Mouse (Mus musculus) forebrain, embryonic 12.5 days (tissue): Measurements from ENCODE around the gene Smg1. TPM values are rescaled to one million over a fixed set of nuclear protein-coding genes. Genes with fewer than 3 reads are reported as not detected.

Source experiments
- ATAC-seq: fragments of 200-750 bp; cut with Nextera tagmentation; 2 replicates; pipeline ENCODE4 v1.8.0; 2017; ENCODE audit warnings: moderate TSS enrichment; ENCODE audit not compliant: low FRiP score
- H3K27ac ChIP-seq: fragments of 300-500 bp; sonication (generic); 2 replicates; pipeline ENCODE4 v1.5.1; 2016; ENCODE audit warnings: mild to moderate bottlenecking
- H3K27me3 ChIP-seq: fragments of 300-500 bp; sonication (generic); 2 replicates; pipeline ENCODE4 v1.6.1; 2016; ENCODE audit warnings: mild to moderate bottlenecking
- H3K36me3 ChIP-seq: fragments of 300-500 bp; sonication (generic); replicated peaks from 2 replicates; pipeline ENCODE4 v1.6.1; 2016; ENCODE audit warnings: mild to moderate bottlenecking
- H3K4me1 ChIP-seq: fragments of 300-500 bp; sonication (generic); 2 replicates; pipeline ENCODE4 v1.6.1; 2016
- H3K4me2 ChIP-seq: fragments of 300-500 bp; sonication (generic); 2 replicates; pipeline ENCODE4 v1.6.1; 2016; ENCODE audit warnings: mild to moderate bottlenecking, moderate library complexity
- H3K4me3 ChIP-seq: fragments of 300-500 bp; sonication (generic); replicated peaks from 2 replicates; pipeline ENCODE4 v1.5.1; 2016; ENCODE audit warnings: mild to moderate bottlenecking
- H3K9ac ChIP-seq: fragments of 300-500 bp; sonication (generic); 2 replicates; pipeline ENCODE4 v1.6.1; 2016; ENCODE audit warnings: mild to moderate bottlenecking
- H3K9me3 ChIP-seq: fragments of 300-500 bp; sonication (generic); 2 replicates; pipeline ENCODE4 v1.6.1; 2016
- WGBS: fragments of 180-500 bp; shearing (Covaris S2); methylation state at CpG from one replicate; pipeline ENCODE4 v1.1.7; 2016; 5-methylcytosine and 5-hydroxymethylcytosine counted together
- polyA plus RNA-seq: library from polyadenylated mRNA; unstranded; fragments of >200 nt; fragmentation: Nextera tagmentation; extraction: Ambion mirVana; gene quantifications from 2 replicates; pipeline ENCODE4 v1.2.1, GENCODE M21; 2016

The Smg1 gene
- polyA plus RNA-seq, 1 experiment from 2014 or later, result 24.2 TPM

DNA sequence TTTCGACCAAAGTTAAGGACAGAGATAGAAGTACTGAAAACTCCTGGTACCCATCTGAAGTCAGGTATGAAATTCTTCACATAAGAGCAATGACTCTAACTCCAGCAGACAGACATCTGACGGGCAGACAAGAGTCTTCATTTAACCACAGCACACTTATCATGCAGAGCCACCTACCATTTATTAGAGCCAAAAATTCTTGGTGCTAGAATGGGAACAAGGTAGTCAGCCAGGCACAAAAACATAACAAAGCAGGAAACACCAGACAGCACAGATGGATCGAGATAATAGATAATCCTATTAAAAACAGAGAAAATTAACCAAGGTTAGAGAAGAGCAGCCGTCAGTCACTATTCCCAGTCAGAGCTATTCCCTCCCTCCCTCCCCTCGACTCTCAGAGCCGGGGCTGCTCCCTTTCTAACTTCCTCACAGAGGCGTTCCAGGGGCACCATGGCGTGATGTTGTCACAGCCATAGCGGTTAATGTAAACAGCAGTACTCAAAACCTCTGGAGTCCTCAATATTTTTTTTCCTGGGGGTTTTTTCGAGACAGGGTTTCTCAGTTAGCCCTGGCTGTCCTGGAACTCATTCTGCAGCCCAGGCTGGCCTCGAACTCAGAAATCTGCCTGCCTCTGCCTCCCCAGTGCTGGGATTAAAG, 117.1 kb downstream of the Smg1 start:
- Histone ChIP-seq H3K9me3 (no peaks in the 10 kb centered on the region), H3K4me1 (peaks cover 28% of the 10 kb centered on the region), H3K9ac (no peak overlapping the region), H3K4me3 (peak overlapping the region; percentile 2; the same call in 1 of the 2 replicates), H3K27me3 (no peaks in the 10 kb centered on the region), H3K36me3 (peaks cover 38% of the 10 kb centered on the region), H3K27ac (no peak overlapping the region), H3K4me2 (peak overlapping the region; percentile 69)
- ATAC-seq, result no peak
- WGBS, result 74% methylated on average over 11 of the region's 11 CpGs

DNA sequence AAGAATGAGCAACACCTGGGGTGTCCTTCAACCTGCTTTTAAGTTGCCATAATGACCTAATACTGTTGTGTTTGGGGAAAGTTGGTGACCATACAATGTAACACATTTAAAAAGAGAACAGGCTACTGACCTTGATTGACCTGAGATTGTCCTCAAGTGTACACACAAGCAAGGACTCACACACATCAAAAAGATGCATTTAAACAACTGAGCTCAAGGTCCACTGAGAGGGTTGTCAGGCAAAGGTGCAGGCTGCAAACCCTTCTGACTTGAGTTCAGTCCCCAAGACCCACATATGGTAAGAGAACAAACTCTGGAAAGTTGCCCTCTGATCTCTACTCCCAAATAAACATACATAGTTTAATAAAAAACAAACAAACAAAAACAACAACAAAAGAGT, 117.7 kb downstream of the Smg1 start:
- peaks cover 44% of the 10 kb centered on the region for H3K36me3 ChIP-seq
- peaks cover 28% of the 10 kb centered on the region for H3K4me1 ChIP-seq
- no peak overlapping the region for H3K4me3 ChIP-seq
- ATAC-seq, result no peak
- H3K27me3 ChIP-seq, result no peaks in the 10 kb centered on the region
- H3K27ac ChIP-seq, result no peak overlapping the region
- H3K4me2 ChIP-seq, result no peak overlapping the region
- no peaks in the 10 kb centered on the region for H3K9me3 ChIP-seq
- no peak overlapping the region for H3K9ac ChIP-seq

DNA sequence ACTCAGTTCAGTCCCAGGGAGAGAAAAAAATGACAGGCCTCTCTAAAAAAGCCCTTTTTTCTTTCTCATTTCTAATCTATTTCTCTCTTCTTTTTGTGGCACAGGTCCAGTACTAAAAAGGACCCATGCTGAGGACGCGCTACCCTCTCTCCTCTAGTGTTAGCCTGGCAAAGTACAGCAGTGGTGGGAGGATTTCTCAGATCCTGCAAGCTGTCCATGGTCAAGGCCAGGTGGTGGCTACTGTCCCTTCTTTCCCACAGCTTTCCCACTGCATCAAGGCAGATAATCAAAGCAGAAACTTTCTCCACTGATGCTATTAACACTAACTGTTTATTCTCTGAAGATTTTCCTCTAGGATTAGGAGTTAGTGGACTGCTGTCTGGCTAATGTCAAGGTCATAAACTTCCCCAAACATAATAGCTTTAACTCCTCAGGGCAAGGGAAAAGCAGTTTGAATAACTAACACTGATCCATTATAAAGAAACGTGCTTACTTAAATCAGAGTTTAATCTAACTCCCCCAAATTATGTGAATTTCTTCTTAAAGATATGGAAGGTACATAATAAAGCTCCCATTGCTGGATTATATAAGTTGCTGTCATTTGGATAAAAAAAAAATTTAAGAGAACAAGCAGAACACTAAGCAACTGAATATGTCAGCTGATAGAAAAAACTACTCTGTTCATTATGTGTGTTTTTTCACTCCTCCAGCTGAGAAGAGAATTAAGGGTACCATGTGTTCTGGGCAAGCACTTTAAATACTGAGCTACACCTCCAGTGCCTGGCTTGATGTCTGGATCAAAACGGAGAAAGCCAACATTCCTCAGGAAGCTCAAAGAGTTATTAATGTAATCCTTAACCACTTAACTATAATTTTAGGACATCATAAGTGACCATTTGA, 119.7 kb downstream of the Smg1 start:
- ATAC-seq, result no peak
- 93% methylated on average over 4 of the region's 4 CpGs for WGBS

DNA sequence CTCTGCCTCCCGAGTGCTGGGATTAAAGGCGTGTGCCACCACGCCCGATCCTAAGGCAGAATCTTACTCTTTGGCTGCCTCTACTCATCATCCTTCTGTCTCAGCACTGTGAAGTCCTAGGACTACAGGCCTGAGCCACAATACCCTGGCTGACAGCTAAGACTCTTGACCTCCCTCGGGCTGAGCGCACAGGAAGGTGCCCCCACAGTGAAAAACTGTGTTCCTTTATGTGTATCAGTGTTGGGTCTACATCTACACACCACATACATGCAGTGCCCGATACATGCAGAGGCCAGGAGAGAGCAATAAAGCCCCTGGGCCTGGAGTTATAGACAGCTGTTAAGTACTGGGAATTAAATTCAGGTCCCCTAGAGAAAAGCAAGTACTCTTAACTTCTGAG, 121.2 kb downstream of the Smg1 start:
- Histone ChIP-seq H3K27me3 (no peaks in the 10 kb centered on the region), H3K4me3 (no peak overlapping the region), H3K9me3 (no peaks in the 10 kb centered on the region), H3K9ac (no peak overlapping the region), H3K27ac (no peak overlapping the region), H3K4me1 (peaks cover 17% of the 10 kb centered on the region), H3K36me3 (peaks cover 72% of the 10 kb centered on the region), H3K4me2 (no peak overlapping the region)
- no peak for ATAC-seq
- whole genome bisulfite sequencing, result 96% methylated on average over 7 of the region's 7 CpGs

More for the DNA sequence above, 119.7 kb downstream of the Smg1 start:
- H3K27ac ChIP-seq, result no peak overlapping the region
- no peak overlapping the region for H3K9ac ChIP-seq
- no peak overlapping the region for H3K4me3 ChIP-seq
- no peaks in the 10 kb centered on the region for H3K27me3 ChIP-seq
- H3K36me3 ChIP-seq, result peaks cover 64% of the 10 kb centered on the region
- H3K4me2 ChIP-seq, result no peak overlapping the region
- peaks cover 28% of the 10 kb centered on the region for H3K4me1 ChIP-seq
- H3K9me3 ChIP-seq, result no peaks in the 10 kb centered on the region

DNA sequence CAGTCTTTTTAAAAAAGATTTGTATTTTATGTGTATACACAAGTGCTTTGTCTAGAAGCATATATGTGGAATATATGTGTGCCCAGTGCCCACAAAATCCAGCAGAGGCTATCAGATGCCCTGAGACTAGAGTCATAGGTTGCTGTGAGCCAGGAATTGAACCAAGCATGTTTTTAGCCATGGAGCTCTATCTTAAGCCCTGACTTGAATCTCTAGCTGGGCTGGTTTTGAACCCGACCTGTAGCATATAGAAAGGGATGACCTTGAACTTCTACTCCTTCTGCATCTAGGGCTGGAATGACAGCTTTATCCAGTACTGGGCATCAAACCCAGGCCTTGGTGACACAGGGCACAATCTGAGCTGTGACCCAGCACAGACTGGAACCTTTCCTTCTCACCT, 122.8 kb downstream of the Smg1 start:
- no peak overlapping the region for H3K9ac ChIP-seq
- H3K27ac ChIP-seq, result no peak overlapping the region
- no peaks in the 10 kb centered on the region for H3K9me3 ChIP-seq
- H3K4me2 ChIP-seq, result no peak overlapping the region
- WGBS, result 82% methylated on average over 1 of the region's 1 CpGs
- no peak for ATAC-seq
- no peaks in the 10 kb centered on the region for H3K27me3 ChIP-seq
- H3K4me1 ChIP-seq, result peaks cover 7% of the 10 kb centered on the region; the same call in 1 of the 2 replicates
- peaks cover 59% of the 10 kb centered on the region for H3K36me3 ChIP-seq
- H3K4me3 ChIP-seq, result no peak overlapping the region

DNA sequence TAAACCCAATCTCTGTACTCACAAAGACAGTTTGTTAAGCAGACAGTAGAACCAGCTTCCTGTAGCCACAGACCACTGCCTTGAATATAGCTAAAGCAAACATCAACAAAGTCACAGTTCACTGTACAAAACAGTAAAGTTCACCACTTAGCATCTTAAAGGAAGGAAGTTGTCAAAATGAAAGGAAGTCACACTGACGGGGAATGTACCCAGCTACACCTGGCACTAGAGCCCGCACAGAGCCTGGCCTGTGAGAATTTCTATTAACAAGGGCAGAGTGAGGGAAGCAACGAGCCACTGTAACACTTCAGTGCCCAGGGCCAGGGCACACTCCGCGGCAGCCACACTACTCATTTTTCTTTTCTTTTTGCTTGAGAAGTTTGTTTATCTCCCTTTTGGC, 123.5 kb downstream of the Smg1 start:
- no peak overlapping the region for H3K9ac ChIP-seq
- H3K9me3 ChIP-seq, result no peaks in the 10 kb centered on the region
- H3K4me2 ChIP-seq, result no peak overlapping the region
- no peak for ATAC-seq
- H3K4me1 ChIP-seq, result peaks cover 12% of the 10 kb centered on the region
- H3K27ac ChIP-seq, result no peak overlapping the region
- no peak overlapping the region for H3K4me3 ChIP-seq
- 88% methylated on average over 5 of the region's 5 CpGs for WGBS
- peaks cover 57% of the 10 kb centered on the region for H3K36me3 ChIP-seq
- H3K27me3 ChIP-seq, result no peaks in the 10 kb centered on the region

DNA sequence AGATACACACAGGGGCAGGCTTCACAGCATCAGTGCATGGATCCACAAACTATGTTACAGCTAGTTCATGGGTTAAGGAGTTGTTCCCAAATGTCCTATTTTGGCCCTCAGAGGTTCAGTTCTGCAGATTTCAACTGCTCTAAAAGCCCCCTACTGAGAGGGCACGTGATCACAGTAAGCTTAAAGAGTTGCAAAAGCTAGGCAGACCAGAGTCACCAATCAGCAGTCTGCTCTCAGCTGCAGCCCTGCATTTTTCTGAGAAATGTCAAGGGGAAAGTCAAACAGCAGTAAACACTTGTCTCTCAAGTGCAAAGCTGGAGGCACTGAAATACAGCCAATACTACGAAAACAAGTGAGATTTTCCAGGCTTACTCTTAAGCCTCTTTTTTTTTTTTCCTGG, 124.3 kb downstream of the Smg1 start:
- Histone ChIP-seq H3K27ac (no peak overlapping the region), H3K9me3 (no peaks in the 10 kb centered on the region), H3K4me2 (no peak overlapping the region), H3K4me1 (peaks cover 16% of the 10 kb centered on the region), H3K36me3 (peaks cover 58% of the 10 kb centered on the region), H3K4me3 (no peak overlapping the region), H3K9ac (no peak overlapping the region), H3K27me3 (no peaks in the 10 kb centered on the region)
- 62% methylated on average over 2 of the region's 2 CpGs for WGBS
- ATAC-seq, result no peak

DNA sequence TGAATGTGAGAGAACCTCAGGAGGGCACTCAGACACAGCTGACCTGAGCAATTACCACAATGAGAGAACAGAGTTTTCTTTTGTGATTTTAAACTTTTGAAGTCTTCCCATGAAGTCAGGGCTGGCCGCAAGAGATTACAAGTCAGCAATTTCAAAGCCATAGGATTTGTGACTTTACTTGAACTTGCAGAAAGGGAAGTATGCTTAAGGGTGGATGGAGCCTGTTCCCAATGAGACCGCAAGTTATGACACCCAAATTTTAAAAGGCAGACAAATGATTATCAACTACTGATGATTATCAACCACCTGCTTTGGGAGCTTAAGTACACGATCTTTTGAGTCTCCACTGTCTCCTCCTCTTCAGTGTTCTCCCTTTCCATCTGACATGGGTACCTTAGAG, 125.0 kb downstream of the Smg1 start:
- H3K36me3 ChIP-seq, result peaks cover 61% of the 10 kb centered on the region
- no peak overlapping the region for H3K4me3 ChIP-seq
- H3K4me2 ChIP-seq, result no peak overlapping the region
- ATAC-seq, result no peak
- 86% methylated on average over 3 of the region's 3 CpGs for WGBS
- no peak overlapping the region for H3K9ac ChIP-seq
- H3K27me3 ChIP-seq, result no peaks in the 10 kb centered on the region
- H3K4me1 ChIP-seq, result peaks cover 23% of the 10 kb centered on the region
- no peak overlapping the region for H3K27ac ChIP-seq
- no peaks in the 10 kb centered on the region for H3K9me3 ChIP-seq

DNA sequence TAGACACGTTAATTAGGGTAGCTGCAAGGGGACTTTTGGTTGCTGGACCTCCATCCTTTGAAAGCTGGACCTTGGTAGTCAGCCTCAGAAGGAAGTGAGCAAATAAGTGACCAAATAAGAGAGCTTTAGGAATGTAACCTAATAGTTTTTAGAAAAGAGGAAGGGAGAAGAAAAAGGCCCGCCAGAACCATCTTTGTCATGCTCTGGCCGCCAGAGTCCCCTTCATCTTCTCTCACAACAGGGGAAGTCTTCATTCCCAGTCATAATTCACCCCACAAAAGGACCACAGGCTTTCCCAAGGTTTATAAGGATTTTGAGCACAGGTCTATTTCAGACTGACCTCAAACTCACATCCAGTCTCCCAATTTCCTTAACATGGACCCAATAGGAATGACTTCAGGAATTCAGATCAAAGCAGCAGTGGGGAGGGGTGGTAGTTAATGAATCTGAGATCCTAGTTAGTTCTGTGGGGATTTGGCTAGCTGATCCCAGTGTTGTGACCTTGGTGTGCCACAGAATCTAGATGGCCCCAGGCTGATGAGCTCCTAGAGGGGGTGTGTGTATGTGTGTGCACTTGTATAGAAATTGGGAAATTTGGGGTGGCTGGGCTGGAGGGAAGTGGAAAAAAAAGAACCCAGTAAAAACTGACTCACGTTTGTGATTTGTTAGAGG, 125.8 kb downstream of the Smg1 start:
- no peak for ATAC-seq

DNA sequence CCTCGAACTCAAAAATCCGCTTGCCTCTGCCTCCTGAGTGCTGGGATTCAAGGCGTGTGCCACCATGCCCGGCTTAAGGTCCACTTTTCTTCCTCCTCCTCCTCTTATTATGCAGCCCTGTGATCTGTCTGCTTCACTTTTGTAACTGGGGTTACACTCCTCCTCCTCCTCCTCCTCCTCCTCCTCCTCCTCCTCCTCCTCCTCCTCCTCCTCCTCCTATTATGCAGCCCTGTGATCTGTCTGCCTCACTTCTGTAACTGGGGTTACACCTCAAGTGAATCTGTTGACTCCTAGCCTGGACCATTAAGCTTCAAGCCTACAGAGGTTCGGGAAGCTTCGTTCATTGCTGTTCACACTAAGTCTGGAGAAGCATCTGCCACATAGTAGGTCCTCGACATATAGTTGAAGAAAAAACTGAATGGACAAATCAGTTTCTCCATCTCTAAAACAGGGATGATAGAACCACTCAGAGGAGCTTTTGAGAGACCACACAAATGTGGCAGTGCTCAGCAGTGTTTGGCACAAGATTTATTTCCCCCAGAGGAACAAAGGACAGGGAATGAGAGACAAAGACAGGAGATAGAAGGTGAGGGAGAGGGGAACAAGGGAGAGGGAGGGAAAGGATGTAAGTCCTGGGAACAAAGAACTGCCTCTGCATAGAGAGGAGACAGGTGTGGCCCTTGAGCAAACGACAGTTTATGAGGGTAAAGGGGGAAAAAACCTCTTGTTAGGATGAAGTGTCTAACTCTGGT, 126.5 kb downstream of the Smg1 start:
- peak overlapping the region; percentile 86 for H3K4me3 ChIP-seq
- peaks cover 38% of the 10 kb centered on the region for H3K4me1 ChIP-seq
- ATAC-seq, result 0 out of 2 replicates have a peak, but pooled peaks have one; percentile 2
- H3K36me3 ChIP-seq, result peaks cover 64% of the 10 kb centered on the region
- 15% methylated on average over 8 of the region's 8 CpGs for WGBS
- no peaks in the 10 kb centered on the region for H3K27me3 ChIP-seq
- no peaks in the 10 kb centered on the region for H3K9me3 ChIP-seq
- H3K9ac ChIP-seq, result no peak overlapping the region; the same call in 1 of the 2 replicates
- peak overlapping the region; percentile 71 for H3K27ac ChIP-seq
- H3K4me2 ChIP-seq, result peak overlapping the region; percentile 61

More for the DNA sequence above, 125.8 kb downstream of the Smg1 start:
- peak overlapping the region; percentile 71; the same call in 1 of the 2 replicates for H3K27ac ChIP-seq
- no peak overlapping the region for H3K4me3 ChIP-seq
- 44% methylated on average over 4 of the region's 4 CpGs for WGBS
- H3K9me3 ChIP-seq, result no peaks in the 10 kb centered on the region
- H3K4me1 ChIP-seq, result peaks cover 31% of the 10 kb centered on the region
- H3K9ac ChIP-seq, result no peak overlapping the region; the same call in 1 of the 2 replicates
- no peaks in the 10 kb centered on the region for H3K27me3 ChIP-seq
- H3K36me3 ChIP-seq, result peaks cover 62% of the 10 kb centered on the region
- no peak overlapping the region for H3K4me2 ChIP-seq

DNA sequence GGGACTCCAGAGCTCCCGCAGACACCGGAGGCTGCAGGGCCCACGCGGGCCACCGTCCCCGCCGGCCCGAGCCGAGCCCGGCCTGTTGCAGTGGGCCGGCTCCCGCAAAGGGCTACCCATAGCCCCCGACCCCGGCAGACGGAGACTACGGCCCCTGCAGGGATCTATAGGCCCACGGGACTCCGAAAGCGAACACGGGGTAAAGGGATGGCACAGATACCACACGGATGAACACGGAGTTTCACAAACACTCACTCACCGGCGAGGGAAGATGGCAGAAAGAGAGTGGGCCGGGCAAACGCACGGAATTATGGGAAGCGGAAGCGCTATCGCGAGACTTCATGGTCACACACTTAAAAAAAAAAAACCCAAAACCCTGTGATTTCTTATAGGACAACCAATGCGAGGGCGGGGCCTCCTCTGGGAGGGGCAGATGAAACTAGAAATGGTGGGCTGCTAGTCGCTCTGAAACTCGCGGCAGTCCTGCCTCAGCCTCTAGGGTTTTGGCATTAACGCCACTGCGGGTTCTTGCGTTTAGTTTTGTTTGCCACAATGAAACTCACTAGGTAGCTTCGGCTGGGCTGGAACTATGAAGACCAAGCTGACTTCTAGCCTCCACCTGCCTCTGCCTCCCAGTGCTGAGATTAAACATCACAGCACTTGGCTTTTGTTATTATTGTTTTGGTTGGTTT, 127.4 kb downstream of the Smg1 start, which contains the start of gene Rps15a:
Gene Rps15a, minus strand, starts transcription at position 312 of the 692 bp plus-strand sequence.
- Histone ChIP-seq H3K4me1 (peaks cover 47% of the 10 kb centered on the region), H3K9me3 (no peaks in the 10 kb centered on the region), H3K4me3 (peak within 1 kb of the TSS; percentile 86), H3K9ac (peak within 1 kb of the TSS; percentile 99), H3K27me3 (no peaks in the 10 kb centered on the region), H3K36me3 (peaks cover 69% of the 10 kb centered on the region), H3K27ac (peak within 1 kb of the TSS; percentile 91), H3K4me2 (peak within 1 kb of the TSS; percentile 94)
- WGBS, result under 1% methylated on average over 40 of the region's 40 CpGs
- peak; percentile 86 for ATAC-seq
